Mouse (Mus musculus) hindbrain, embryonic 16.5 days (tissue): ENCODE results near the gene Cox4i1. TPM values are rescaled to one million over a fixed set of nuclear protein-coding genes. Genes with fewer than 3 reads are reported as not detected.

Experiments used
- ATAC-seq: fragments of 200-750 bp; cut with Nextera tagmentation; 2 replicates; pipeline ENCODE4 v1.8.0; 2017; ENCODE audit warnings: moderate TSS enrichment, moderate library complexity
- H3K27ac ChIP-seq: fragments of 300-500 bp; sonication (generic); 2 replicates; pipeline ENCODE4 v1.5.1; 2014; ENCODE audit warnings: low read depth, mild to moderate bottlenecking, control low read depth, low read length, moderate library complexity
- H3K27me3 ChIP-seq: fragments of 300-500 bp; sonication (generic); replicated peaks from 2 replicates; pipeline ENCODE4 v1.6.1; 2014; ENCODE audit warnings: low read length; ENCODE audit not compliant: control insufficient read depth, insufficient read depth
- H3K36me3 ChIP-seq: fragments of 300-500 bp; sonication (generic); 2 replicates; pipeline ENCODE4 v1.6.1; 2014; ENCODE audit warnings: mild to moderate bottlenecking, low read length, moderate library complexity, mixed read lengths; ENCODE audit not compliant: control insufficient read depth, insufficient read depth
- H3K4me1 ChIP-seq: fragments of 300-500 bp; sonication (generic); 2 replicates; pipeline ENCODE4 v1.6.1; 2014; ENCODE audit warnings: low read depth, low read length; ENCODE audit not compliant: control insufficient read depth, insufficient read depth
- H3K4me2 ChIP-seq: fragments of 300-500 bp; sonication (generic); 2 replicates; pipeline ENCODE4 v1.6.1; 2014; ENCODE audit warnings: mild to moderate bottlenecking, low read length, control low read depth, moderate library complexity
- H3K4me3 ChIP-seq: fragments of 300-500 bp; sonication (generic); 2 replicates; pipeline ENCODE4 v1.5.1; 2014; ENCODE audit warnings: mild to moderate bottlenecking, low read length, control low read depth, moderate library complexity
- H3K9ac ChIP-seq: fragments of 300-500 bp; sonication (generic); 2 replicates; pipeline ENCODE4 v1.6.1; 2014; ENCODE audit warnings: low read depth, mild to moderate bottlenecking, control low read depth, low read length, moderate library complexity
- H3K9me3 ChIP-seq: fragments of 300-500 bp; sonication (generic); 2 replicates; pipeline ENCODE4 v1.6.1; 2014; ENCODE audit warnings: mild to moderate bottlenecking, low read length, moderate library complexity; ENCODE audit not compliant: control insufficient read depth
- WGBS: fragments of 180-500 bp; shearing (Covaris S2); extraction: QIAGEN DNeasy Blood & Tissue Kit; methylation state at CpG from one replicate; pipeline ENCODE4 v1.1.7; 2014; 5-methylcytosine and 5-hydroxymethylcytosine counted together
- polyA plus RNA-seq: library from polyadenylated mRNA; unstranded; fragments of >200 nt; fragmentation: Nextera tagmentation; extraction: Ambion mirVana; gene quantifications from 2 replicates; pipeline ENCODE4 v1.2.1, GENCODE M21; 2015

Cox4i1 gene
- polyA plus RNA-seq, 1 experiment from 2014 or later, result 1,379 TPM

GRCm38 (mm10) chr8:120697979-120698272 lies 29.9 kb downstream of the Cox4i1 start:
- ATAC-seq, result no peak

GRCm38 (mm10) chr8:120698426-120698825 lies 30.4 kb downstream of the Cox4i1 start:
- no peak for ATAC-seq
- no peak overlapping the region for H3K4me2 ChIP-seq

More at GRCm38 (mm10) chr8:120697979-120698272, 29.9 kb downstream of the Cox4i1 start:
- H3K27ac ChIP-seq, result no peak overlapping the region
- H3K4me3 ChIP-seq, result no peak overlapping the region
- H3K27me3 ChIP-seq, result no peaks in the 10 kb centered on the region
- H3K9ac ChIP-seq, result no peak overlapping the region
- no peak overlapping the region for H3K4me2 ChIP-seq
- no peaks in the 10 kb centered on the region for H3K36me3 ChIP-seq
- H3K4me1 ChIP-seq, result peaks cover 6% of the 10 kb centered on the region
- no peaks in the 10 kb centered on the region for H3K9me3 ChIP-seq

GRCm38 (mm10) chr8:120699079-120699478 lies 31.1 kb downstream of the Cox4i1 start:
- no peak for ATAC-seq
- no peak overlapping the region for H3K4me2 ChIP-seq
- 80% methylated on average over 6 of the region's 6 CpGs for WGBS

More at GRCm38 (mm10) chr8:120698426-120698825, 30.4 kb downstream of the Cox4i1 start:
- WGBS, result 84% methylated on average over 7 of the region's 7 CpGs
- Histone ChIP-seq H3K9me3 (no peaks in the 10 kb centered on the region), H3K9ac (no peak overlapping the region), H3K4me3 (no peak overlapping the region), H3K36me3 (no peaks in the 10 kb centered on the region), H3K27ac (no peak overlapping the region), H3K27me3 (no peaks in the 10 kb centered on the region), H3K4me1 (peaks cover 6% of the 10 kb centered on the region)

GRCm38 (mm10) chr8:120699565-120699964 lies 31.5 kb downstream of the Cox4i1 start:
- Histone ChIP-seq H3K27me3 (no peaks in the 10 kb centered on the region), H3K4me3 (no peak overlapping the region), H3K4me1 (peaks cover 6% of the 10 kb centered on the region), H3K4me2 (no peak overlapping the region), H3K9ac (no peak overlapping the region), H3K9me3 (no peaks in the 10 kb centered on the region), H3K27ac (no peak overlapping the region), H3K36me3 (no peaks in the 10 kb centered on the region)
- no peak for ATAC-seq
- WGBS, result 89% methylated on average over 2 of the region's 2 CpGs

More at GRCm38 (mm10) chr8:120699079-120699478, 31.1 kb downstream of the Cox4i1 start:
- H3K9me3 ChIP-seq, result no peaks in the 10 kb centered on the region
- peaks cover 6% of the 10 kb centered on the region for H3K4me1 ChIP-seq
- no peaks in the 10 kb centered on the region for H3K27me3 ChIP-seq
- no peak overlapping the region for H3K4me3 ChIP-seq
- H3K36me3 ChIP-seq, result no peaks in the 10 kb centered on the region
- H3K9ac ChIP-seq, result no peak overlapping the region
- H3K27ac ChIP-seq, result no peak overlapping the region

- 90% methylated on average over 4 of the region's 4 CpGs for WGBS
- no peak for ATAC-seq
- no peaks in the 10 kb centered on the region for H3K9me3 ChIP-seq
- H3K9ac ChIP-seq, result no peak overlapping the region
- H3K4me2 ChIP-seq, result no peak overlapping the region
- H3K36me3 ChIP-seq, result no peaks in the 10 kb centered on the region
- no peak overlapping the region for H3K4me3 ChIP-seq
- no peak overlapping the region for H3K27ac ChIP-seq
- H3K4me1 ChIP-seq, result peaks cover 6% of the 10 kb centered on the region
- no peaks in the 10 kb centered on the region for H3K27me3 ChIP-seq
These were observed 32.0 kb downstream of the Cox4i1 start for GRCm38 (mm10) chr8:120700053-120700452.

- 70% methylated on average over 19 of the region's 19 CpGs for WGBS
- ATAC-seq, result no peak
These were observed 33.9 kb downstream of the Cox4i1 start for GRCm38 (mm10) chr8:120701758-120702465.

GRCm38 (mm10) chr8:120704203-120704602 lies 36.2 kb downstream of the Cox4i1 start:
- no peaks in the 10 kb centered on the region for H3K4me1 ChIP-seq
- H3K27me3 ChIP-seq, result no peaks in the 10 kb centered on the region
- H3K36me3 ChIP-seq, result no peaks in the 10 kb centered on the region
- no peak overlapping the region for H3K4me2 ChIP-seq
- no peak overlapping the region for H3K9ac ChIP-seq
- no peaks in the 10 kb centered on the region for H3K9me3 ChIP-seq
- H3K4me3 ChIP-seq, result no peak overlapping the region
- 55% methylated on average over 9 of the region's 9 CpGs for WGBS
- no peak for ATAC-seq
- no peak overlapping the region for H3K27ac ChIP-seq

More at GRCm38 (mm10) chr8:120701758-120702465, 33.9 kb downstream of the Cox4i1 start:
- Histone ChIP-seq H3K4me2 (no peak overlapping the region), H3K4me1 (no peaks in the 10 kb centered on the region), H3K27me3 (no peaks in the 10 kb centered on the region), H3K36me3 (no peaks in the 10 kb centered on the region), H3K9me3 (no peaks in the 10 kb centered on the region), H3K4me3 (no peak overlapping the region), H3K9ac (no peak overlapping the region), H3K27ac (no peak overlapping the region)

- ATAC-seq, result no peak
- Histone ChIP-seq H3K36me3 (no peaks in the 10 kb centered on the region), H3K4me2 (no peak overlapping the region), H3K4me3 (no peak overlapping the region), H3K27me3 (no peaks in the 10 kb centered on the region), H3K27ac (no peak overlapping the region), H3K4me1 (no peaks in the 10 kb centered on the region), H3K9ac (no peak overlapping the region), H3K9me3 (no peaks in the 10 kb centered on the region)
- WGBS, result 76% methylated on average over 15 of the region's 15 CpGs
These were observed 37.1 kb downstream of the Cox4i1 start for GRCm38 (mm10) chr8:120705163-120705562.

- ATAC-seq, result no peak
- Histone ChIP-seq H3K4me2 (no peak overlapping the region), H3K9me3 (no peaks in the 10 kb centered on the region), H3K4me1 (no peaks in the 10 kb centered on the region), H3K27ac (no peak overlapping the region), H3K27me3 (no peaks in the 10 kb centered on the region), H3K4me3 (no peak overlapping the region), H3K9ac (no peak overlapping the region), H3K36me3 (no peaks in the 10 kb centered on the region)
- 84% methylated on average over 3 of the region's 3 CpGs for WGBS
These were observed 38.2 kb downstream of the Cox4i1 start for GRCm38 (mm10) chr8:120706193-120706592.
